ENCODE assay signal across 7 mouse cellular contexts in genomic region chr7:118995007-118995406, GRCm38 (mm10). TPM values are rescaled to one million over a fixed set of nuclear protein-coding genes. Genes with fewer than 3 reads are reported as not detected.
DNase-seq lines count a peak whose midpoint lies in the region; ATAC-seq and TF ChIP-seq lines count a peak whose summit lies in the region.

TSS of gene Gprc5b (minus strand) at chr7:118995211.

- no peaks in the 10 kb centered on the region for H3K27me3 ChIP-seq in limb, embryonic 14.5 days (ENCODE audit: control insufficient read depth, insufficient read depth, low read length)
- H3K27me3 ChIP-seq in midbrain, embryonic 15.5 days (replicated peaks) = no peaks in the 10 kb centered on the region

- H3K9me3 ChIP-seq in limb, embryonic 14.5 days (ENCODE audit: control insufficient read depth, low read length) = no peaks in the 10 kb centered on the region
- no peaks in the 10 kb centered on the region for H3K9me3 ChIP-seq in midbrain, embryonic 15.5 days

- under 1% methylated on average over 40 of the region's 44 CpGs for WGBS in limb, embryonic 14.5 days
- WGBS in midbrain, embryonic 15.5 days = 1% methylated on average over 44 of the region's 44 CpGs

- peak within 1 kb of the TSS; percentile 93 for H3K4me2 ChIP-seq in limb, embryonic 14.5 days (replicated peaks; ENCODE audit: low read depth, low read length, severe bottlenecking)
- peak within 1 kb of the TSS; percentile 83 for H3K4me2 ChIP-seq in midbrain, embryonic 15.5 days

- no peak within 1 kb of the TSS for H3K27ac ChIP-seq in limb, embryonic 14.5 days (replicated peaks; ENCODE audit: low read depth, low read length)
- peak within 1 kb of the TSS; percentile 45 for H3K27ac ChIP-seq in midbrain, embryonic 15.5 days

- ATAC-seq in limb, embryonic 14.5 days (ENCODE audit: low FRiP score, low read depth) = peak; percentile 92
- peak; percentile 82 for ATAC-seq in midbrain, embryonic 15.5 days (replicated peaks)

- H3K4me3 ChIP-seq in limb, embryonic 14.5 days (replicated peaks; ENCODE audit: low read length) = peak within 1 kb of the TSS; percentile 62
- H3K4me3 ChIP-seq in midbrain, embryonic 15.5 days = peak within 1 kb of the TSS; percentile 45

- TF ChIP-seq POLR2A in limb, embryonic 14.5 days (IDR thresholded peaks at IDR 0.05; ENCODE audit: borderline replicate concordance, extremely low read depth, insufficient read depth, insufficient read length) = 0 out of 2 replicates have a peak, but pooled peaks have one; percentile 55

- peak; percentile 82 for DNase-seq in adrenal gland, adult 8-10 months
- peak; percentile 75 for DNase-seq in embryo, embryonic 11.5 days (ENCODE audit: low read depth, low spot score)
- peak; percentile 99 for DNase-seq in heart, adult 11 months
- DNase-seq in kidney, adult 11 months = peak; percentile 71
- peak; percentile 81 for DNase-seq in limb, embryonic 14.5 days (ENCODE audit: low spot score)
- peak; percentile 52 to 86 for DNase-seq in spleen, postnatal 10 days (ENCODE audit: low spot score in 2 of 2)

- peak within 1 kb of the TSS; percentile 73 for H3K9ac ChIP-seq in limb, embryonic 14.5 days (ENCODE audit: low read depth, low read length, severe bottlenecking)
- peak within 1 kb of the TSS; percentile 40 for H3K9ac ChIP-seq in midbrain, embryonic 15.5 days

- peaks cover 20% of the 10 kb centered on the region for H3K4me1 ChIP-seq in limb, embryonic 14.5 days (ENCODE audit: control insufficient read depth, insufficient read depth, low read length)
- peaks cover 55% of the 10 kb centered on the region for H3K4me1 ChIP-seq in midbrain, embryonic 15.5 days

- no peaks in the 10 kb centered on the region for H3K36me3 ChIP-seq in limb, embryonic 14.5 days (ENCODE audit: control insufficient read depth, insufficient read depth, low read length)
- no peaks in the 10 kb centered on the region for H3K36me3 ChIP-seq in midbrain, embryonic 15.5 days (replicated peaks)

RNA-seq across cellular contexts. Expression of gene Gprc5b, which starts in this region (rescaled TPM):
- 100 to 1,000 TPM; 139 to 182 (median 170) TPM for total RNA-seq in adrenal gland, adult 8-10 months (2022)
- 24.9 and 34.7 TPM in 2 replicates for polyA plus RNA-seq in limb, embryonic 14.5 days (2012; rRNA removed)
- 14.0 and 15.0 TPM in 2 replicates for polyA plus RNA-seq in limb, embryonic 14.5 days (2014; fragmentation: Nextera tagmentation; extraction: Ambion mirVana)
- 6.1 TPM in 2 replicates for polyA plus RNA-seq in midbrain, embryonic 15.5 days (2015; fragmentation: Nextera tagmentation; extraction: Ambion mirVana)
